Mouse (Mus musculus) thymus, adult 2 months (tissue): Measurements from ENCODE around the gene Scyl3. TPM values are rescaled to one million over a fixed set of nuclear protein-coding genes. Genes with fewer than 3 reads are reported as not detected.

Experiments used
- DNase-seq: peaks from one replicate; pipeline ENCODE4 v3.0.0; 2021
- H3K27ac ChIP-seq: fragments of 200-500 bp; 2 replicates; pipeline ENCODE4 v1.5.1; 2012; ENCODE audit warnings: low read length, control low read depth; ENCODE audit not compliant: control insufficient read depth, insufficient read depth
- H3K27me3 ChIP-seq: fragments of 200-500 bp; 2 replicates; pipeline ENCODE4 v1.6.1; 2012; ENCODE audit warnings: mild to moderate bottlenecking, low read length, moderate library complexity, mixed read lengths; ENCODE audit not compliant: control insufficient read depth, insufficient read depth
- H3K36me3 ChIP-seq: fragments of 200-500 bp; 2 replicates; pipeline ENCODE4 v1.6.1; 2012; ENCODE audit warnings: mild to moderate bottlenecking, low read length, moderate library complexity; ENCODE audit not compliant: control insufficient read depth, insufficient read depth
- H3K4me1 ChIP-seq: fragments of 200-500 bp; replicated peaks from 2 replicates; pipeline ENCODE4 v1.6.1; 2012; ENCODE audit warnings: low read length; ENCODE audit not compliant: control insufficient read depth, insufficient read depth
- H3K4me3 ChIP-seq: fragments of 200-500 bp; 2 replicates; pipeline ENCODE4 v1.5.1; 2012; ENCODE audit warnings: mild to moderate bottlenecking, low read length, control low read depth, moderate library complexity; ENCODE audit not compliant: control insufficient read depth, insufficient read depth
- CTCF ChIP-seq: fragments of 200-500 bp; IDR thresholded peaks from 2 replicates; pipeline ENCODE4 v1.5.1; 2012; ENCODE audit warnings: mild to moderate bottlenecking, control low read depth, low read length, moderate library complexity, borderline replicate concordance; ENCODE audit not compliant: control insufficient read depth, poor library complexity, insufficient read depth; ENCODE audit errors: extremely low read depth
- POLR2A ChIP-seq: fragments of 200-500 bp; IDR thresholded peaks from 2 replicates; pipeline ENCODE4 v1.6.1; 2012; ENCODE audit warnings: mild to moderate bottlenecking, low read length, control low read depth, moderate library complexity; ENCODE audit not compliant: control insufficient read depth, poor library complexity, insufficient read depth; ENCODE audit errors: extremely low read depth
- WGBS: fragments of 180-500 bp; shearing (Covaris S2); methylation state at CpG from one replicate; pipeline ENCODE4 v1.1.7; 2018; 5-methylcytosine and 5-hydroxymethylcytosine counted together
- polyA plus RNA-seq: library from polyadenylated mRNA; depleted of rRNA; stranded (reverse); fragments of >200 nt; gene quantifications from 2 replicates; pipeline ENCODE4 v1.2.3, GENCODE M21; 2012; rRNA removed

Gene Scyl3
- polyA plus RNA-seq, result 17.0 and 17.6 TPM in 2 replicates

DNA sequence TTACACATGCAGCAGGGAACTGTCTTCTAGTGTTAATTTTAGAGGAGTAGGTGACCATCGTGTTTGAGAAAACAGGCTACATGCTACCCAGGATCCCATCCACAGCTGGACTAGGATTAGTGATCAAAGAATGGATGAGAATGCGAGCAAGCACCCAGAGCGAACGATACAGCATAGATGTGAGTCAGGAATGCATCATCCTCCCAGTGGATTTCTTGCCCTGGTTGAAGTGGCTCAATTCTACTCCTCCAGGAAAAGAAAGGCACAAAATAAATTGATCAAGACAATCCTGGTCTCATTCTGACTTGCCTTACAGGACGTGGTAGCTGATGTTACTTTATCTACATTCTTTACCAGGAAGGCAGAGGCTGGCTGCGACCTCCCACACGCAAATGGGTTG lies at the start of gene Scyl3:
Gene Scyl3 (plus strand): TSS at position 255 of the 400 bp plus-strand sequence.
- H3K27ac ChIP-seq, result peak within 1 kb of the TSS; percentile 86
- H3K36me3 ChIP-seq, result peaks cover 1% of the 10 kb centered on the region
- H3K4me1 ChIP-seq, result peaks cover 17% of the 10 kb centered on the region
- 82% methylated on average over 7 of the region's 7 CpGs for WGBS
- peak within 1 kb of the TSS; percentile 99 for H3K4me3 ChIP-seq
- no peak for DNase-seq
- H3K27me3 ChIP-seq, result no peaks in the 10 kb centered on the region
- no peak for TF ChIP-seq CTCF
- no peak for TF ChIP-seq POLR2A

GRCm38 (mm10) chr1:163889629-163890028 lies 39.3 kb upstream of the Scyl3 start:
- Histone ChIP-seq H3K27me3 (no peaks in the 10 kb centered on the region), H3K4me3 (no peak overlapping the region), H3K36me3 (no peaks in the 10 kb centered on the region), H3K27ac (no peak overlapping the region), H3K4me1 (no peaks in the 10 kb centered on the region)
- DNase-seq, result no peak
- TF ChIP-seq CTCF (no peak), POLR2A (no peak)

GRCm38 (mm10) chr1:163893294-163893693 lies 35.6 kb upstream of the Scyl3 start:
- no peak for DNase-seq
- no peak for TF ChIP-seq CTCF
- no peak for TF ChIP-seq POLR2A
- no peaks in the 10 kb centered on the region for H3K27me3 ChIP-seq
- no peaks in the 10 kb centered on the region for H3K36me3 ChIP-seq
- WGBS, result 97% methylated on average over 5 of the region's 5 CpGs
- no peak overlapping the region for H3K27ac ChIP-seq
- no peak overlapping the region for H3K4me3 ChIP-seq
- H3K4me1 ChIP-seq, result no peaks in the 10 kb centered on the region

GRCm38 (mm10) chr1:163893774-163894527 lies 34.9 kb upstream of the Scyl3 start:
- no peak for DNase-seq
- WGBS, result 97% methylated on average over 11 of the region's 11 CpGs
- TF ChIP-seq POLR2A (no peak), CTCF (no peak)
- Histone ChIP-seq H3K4me1 (no peaks in the 10 kb centered on the region), H3K4me3 (no peak overlapping the region), H3K36me3 (no peaks in the 10 kb centered on the region), H3K27ac (no peak overlapping the region), H3K27me3 (no peaks in the 10 kb centered on the region)

DNA sequence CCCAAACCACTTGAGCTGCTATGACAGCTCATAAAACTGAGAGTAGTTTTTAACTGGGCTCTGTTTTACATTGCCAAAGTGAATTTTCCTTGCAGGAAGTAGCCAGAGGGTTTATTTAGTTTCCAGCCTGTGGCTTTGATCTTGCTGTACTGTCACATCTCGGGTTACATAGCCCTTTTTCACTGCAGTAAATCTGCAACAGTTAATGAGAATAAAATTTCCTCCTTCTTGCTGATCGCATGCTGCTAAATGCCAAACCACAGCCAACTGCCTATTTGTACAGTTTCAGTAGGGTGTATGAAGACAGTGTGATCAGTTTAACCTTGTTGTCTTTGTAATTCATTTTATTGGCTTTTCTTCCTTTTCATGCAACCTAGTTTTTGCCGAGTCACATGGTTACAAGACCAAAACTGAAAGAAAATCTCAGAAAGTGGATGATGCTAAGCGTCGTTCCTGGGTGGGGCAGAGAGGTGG lies 30.6 kb upstream of the Scyl3 start:
- 21% methylated on average over 5 of the region's 5 CpGs for WGBS
- H3K4me1 ChIP-seq, result no peaks in the 10 kb centered on the region
- no peak overlapping the region for H3K4me3 ChIP-seq
- H3K27ac ChIP-seq, result no peak overlapping the region
- no peaks in the 10 kb centered on the region for H3K27me3 ChIP-seq
- DNase-seq, result no peak
- TF ChIP-seq POLR2A (no peak), CTCF (no peak)
- H3K36me3 ChIP-seq, result no peaks in the 10 kb centered on the region

DNA sequence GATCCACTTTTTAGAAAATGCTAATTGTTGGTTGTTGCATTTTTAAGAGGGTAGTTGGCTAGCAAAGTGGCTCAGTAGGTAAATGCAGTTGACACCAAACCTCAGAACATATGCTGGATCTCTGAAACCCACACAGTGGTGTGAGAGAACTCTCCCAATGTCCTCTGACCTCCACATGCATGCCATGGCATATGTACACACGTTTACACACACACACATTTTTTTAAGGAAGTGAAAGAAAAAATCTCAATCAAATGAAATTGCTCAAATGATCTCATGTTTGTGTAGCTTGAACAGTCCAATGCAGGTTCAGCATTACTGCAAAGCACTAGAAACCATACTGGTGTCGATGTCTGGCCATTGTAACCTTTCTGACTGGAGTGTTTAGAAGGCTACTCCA lies 29.3 kb upstream of the Scyl3 start:
- H3K36me3 ChIP-seq, result no peaks in the 10 kb centered on the region
- no peak for DNase-seq
- TF ChIP-seq POLR2A (no peak), CTCF (no peak)
- no peaks in the 10 kb centered on the region for H3K27me3 ChIP-seq
- H3K27ac ChIP-seq, result no peak overlapping the region
- H3K4me1 ChIP-seq, result no peaks in the 10 kb centered on the region
- 90% methylated on average over 2 of the region's 2 CpGs for WGBS
- H3K4me3 ChIP-seq, result no peak overlapping the region

- no peak overlapping the region for H3K27ac ChIP-seq
- 87% methylated on average over 2 of the region's 2 CpGs for WGBS
- no peaks in the 10 kb centered on the region for H3K27me3 ChIP-seq
- DNase-seq, result no peak
- no peaks in the 10 kb centered on the region for H3K36me3 ChIP-seq
- H3K4me3 ChIP-seq, result no peak overlapping the region
- no peak for TF ChIP-seq CTCF
- no peak for TF ChIP-seq POLR2A
- no peaks in the 10 kb centered on the region for H3K4me1 ChIP-seq
These were observed 28.7 kb upstream of the Scyl3 start for GRCm38 (mm10) chr1:163900168-163900567.
